Mouse (Mus musculus): ENCODE data around the gene Gm49388. TPM values are rescaled to one million over a fixed set of nuclear protein-coding genes. Genes with fewer than 3 reads are reported as not detected.

The Gm49388 gene
- polyA plus RNA-seq, 1 experiment, result not detected

DNA sequence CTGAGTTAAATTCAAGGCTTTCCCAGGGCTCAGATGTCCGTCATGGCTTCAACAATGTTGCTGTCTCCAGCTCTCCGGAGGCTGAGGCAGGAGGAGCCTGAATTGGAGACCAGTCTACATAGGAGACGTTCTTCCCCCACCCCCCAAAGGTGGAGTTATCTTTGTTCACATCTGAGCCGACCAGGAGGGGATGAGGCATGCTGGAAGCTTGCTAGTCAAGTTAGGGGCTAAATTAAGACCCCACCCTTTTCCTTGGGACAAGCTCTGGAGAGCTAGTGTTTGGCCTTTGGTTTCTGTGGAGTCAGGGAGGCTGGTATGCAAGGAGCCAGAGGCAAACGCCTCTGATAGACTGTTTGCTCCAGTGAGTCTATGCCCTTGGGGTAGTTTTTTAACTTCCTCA, 32.2 kb upstream of the Gm49388 start:
- peak overlapping the region; percentile 5; the same call in 1 of the 2 replicates for H3K4me3 ChIP-seq (ENCODE audit: low read depth, low read length)
- TF ChIP-seq CTCF (IDR thresholded peaks at IDR 0.05; ENCODE audit: low read depth, low read length), result no peak
- 0 out of 2 replicates have a peak, but pooled peaks have one; percentile 56 for TF ChIP-seq EP300 (IDR thresholded peaks at IDR 0.05; ENCODE audit: insufficient read depth, low read depth, low read length)
- no peak for TF ChIP-seq POLR2A (IDR thresholded peaks at IDR 0.05; ENCODE audit: insufficient read depth, low read length)
- H3K4me1 ChIP-seq (ENCODE audit: control insufficient read depth, insufficient read depth, low read length), result peaks cover 5% of the 10 kb centered on the region
- peaks cover 35% of the 10 kb centered on the region for H3K36me3 ChIP-seq (ENCODE audit: control insufficient read depth, insufficient read depth, low read length, poor library complexity, severe bottlenecking)
- peak overlapping the region; percentile 62 for H3K27ac ChIP-seq (ENCODE audit: insufficient read depth, low read length)
- H3K27me3 ChIP-seq (ENCODE audit: control insufficient read depth, insufficient read depth, low read length, poor library complexity, severe bottlenecking), result no peaks in the 10 kb centered on the region
- no peaks in the 10 kb centered on the region for H3K9me3 ChIP-seq (replicated peaks; ENCODE audit: control insufficient read depth, insufficient read depth, low read length, poor library complexity, severe bottlenecking)
- no peak overlapping the region for H3K9ac ChIP-seq (ENCODE audit: low read depth, poor library complexity, severe bottlenecking)

DNA sequence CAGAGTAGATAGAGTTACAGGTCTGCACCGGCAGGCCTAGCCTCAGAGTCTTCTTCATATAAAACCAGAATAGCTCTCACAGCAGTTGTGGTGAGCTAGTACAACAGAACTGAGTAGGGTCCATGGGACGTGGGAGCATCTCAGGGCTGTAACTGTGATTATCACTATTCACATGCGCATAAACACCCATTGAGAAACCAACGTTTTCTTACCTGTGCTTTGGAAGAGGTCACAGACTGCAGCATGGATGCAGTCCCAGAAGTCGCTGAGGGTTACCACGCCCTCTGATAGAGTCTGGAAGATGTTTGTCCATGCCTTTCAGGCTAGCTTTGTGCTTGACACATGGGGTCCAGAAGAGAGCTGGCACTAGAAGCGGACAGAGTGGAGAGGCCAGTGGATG, 31.7 kb upstream of the Gm49388 start:
- Histone ChIP-seq H3K4me3 (ENCODE audit: low read depth, low read length) (no peak overlapping the region), H3K9ac (ENCODE audit: low read depth, poor library complexity, severe bottlenecking) (no peak overlapping the region), H3K27ac (ENCODE audit: insufficient read depth, low read length) (peak overlapping the region; percentile 24; the same call in 1 of the 2 replicates), H3K27me3 (ENCODE audit: control insufficient read depth, insufficient read depth, low read length, poor library complexity, severe bottlenecking) (no peaks in the 10 kb centered on the region), H3K4me1 (ENCODE audit: control insufficient read depth, insufficient read depth, low read length) (peaks cover 5% of the 10 kb centered on the region), H3K36me3 (ENCODE audit: control insufficient read depth, insufficient read depth, low read length, poor library complexity, severe bottlenecking) (peaks cover 36% of the 10 kb centered on the region), H3K9me3 (replicated peaks; ENCODE audit: control insufficient read depth, insufficient read depth, low read length, poor library complexity, severe bottlenecking) (no peaks in the 10 kb centered on the region)
- no peak for TF ChIP-seq CTCF (IDR thresholded peaks at IDR 0.05; ENCODE audit: low read depth, low read length)
- TF ChIP-seq EP300 (IDR thresholded peaks at IDR 0.05; ENCODE audit: insufficient read depth, low read depth, low read length), result no peak
- no peak for TF ChIP-seq POLR2A (IDR thresholded peaks at IDR 0.05; ENCODE audit: insufficient read depth, low read length)

DNA sequence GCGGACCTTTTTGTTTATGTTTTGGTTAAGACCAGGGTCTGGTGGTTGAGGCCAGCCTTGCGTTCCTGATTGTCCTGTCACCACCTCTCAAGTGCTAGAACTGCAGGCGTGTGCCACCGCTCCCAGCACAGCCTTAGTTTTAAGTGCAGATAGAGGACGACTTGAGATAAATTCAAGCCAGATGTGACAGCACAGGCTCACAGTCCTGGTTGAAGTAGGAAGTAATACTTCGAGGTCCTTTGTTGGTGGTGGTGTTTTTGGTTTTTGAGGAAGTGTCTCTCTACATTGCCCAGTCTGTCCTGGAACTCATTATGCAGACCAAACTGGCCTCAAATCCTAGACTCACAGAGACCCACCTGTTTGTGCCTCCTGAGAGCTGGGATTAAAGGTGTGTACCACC, 25.7 kb upstream of the Gm49388 start:
- H3K27ac ChIP-seq (ENCODE audit: insufficient read depth, low read length), result no peak overlapping the region
- H3K9me3 ChIP-seq (replicated peaks; ENCODE audit: control insufficient read depth, insufficient read depth, low read length, poor library complexity, severe bottlenecking), result no peaks in the 10 kb centered on the region
- H3K4me1 ChIP-seq (ENCODE audit: control insufficient read depth, insufficient read depth, low read length), result no peaks in the 10 kb centered on the region
- TF ChIP-seq POLR2A (IDR thresholded peaks at IDR 0.05; ENCODE audit: insufficient read depth, low read length) (no peak), CTCF (IDR thresholded peaks at IDR 0.05; ENCODE audit: low read depth, low read length) (no peak), EP300 (IDR thresholded peaks at IDR 0.05; ENCODE audit: insufficient read depth, low read depth, low read length) (no peak)
- no peaks in the 10 kb centered on the region for H3K27me3 ChIP-seq (ENCODE audit: control insufficient read depth, insufficient read depth, low read length, poor library complexity, severe bottlenecking)
- H3K9ac ChIP-seq (ENCODE audit: low read depth, poor library complexity, severe bottlenecking), result no peak overlapping the region
- no peak overlapping the region for H3K4me3 ChIP-seq (ENCODE audit: low read depth, low read length)
- peaks cover 24% of the 10 kb centered on the region for H3K36me3 ChIP-seq (ENCODE audit: control insufficient read depth, insufficient read depth, low read length, poor library complexity, severe bottlenecking)

DNA sequence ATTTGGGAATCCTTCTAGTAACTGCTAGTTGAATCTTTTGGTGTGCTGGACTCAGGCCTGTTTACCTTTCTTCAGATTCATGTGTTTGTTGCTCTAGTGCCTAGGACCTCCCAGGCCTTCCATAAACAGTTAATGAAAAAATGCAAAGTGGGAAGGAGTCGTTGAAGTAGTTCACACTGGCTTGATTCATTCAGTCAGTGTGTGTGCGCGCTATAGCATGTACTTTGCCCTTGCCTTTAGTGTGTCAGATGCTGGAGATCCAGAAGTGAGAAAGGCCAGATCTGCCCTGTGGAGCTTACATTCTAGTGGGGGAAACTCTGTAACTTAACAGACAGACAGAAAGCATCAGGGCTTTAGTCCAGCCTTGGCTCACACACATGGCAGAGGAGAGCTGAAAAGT, 24.9 kb upstream of the Gm49388 start:
- H3K4me3 ChIP-seq (ENCODE audit: low read depth, low read length), result no peak overlapping the region
- H3K9me3 ChIP-seq (replicated peaks; ENCODE audit: control insufficient read depth, insufficient read depth, low read length, poor library complexity, severe bottlenecking), result no peaks in the 10 kb centered on the region
- H3K27me3 ChIP-seq (ENCODE audit: control insufficient read depth, insufficient read depth, low read length, poor library complexity, severe bottlenecking), result no peaks in the 10 kb centered on the region
- H3K9ac ChIP-seq (ENCODE audit: low read depth, poor library complexity, severe bottlenecking), result no peak overlapping the region
- H3K27ac ChIP-seq (ENCODE audit: insufficient read depth, low read length), result no peak overlapping the region
- no peak for TF ChIP-seq CTCF (IDR thresholded peaks at IDR 0.05; ENCODE audit: low read depth, low read length)
- no peak for TF ChIP-seq POLR2A (IDR thresholded peaks at IDR 0.05; ENCODE audit: insufficient read depth, low read length)
- no peak for TF ChIP-seq EP300 (IDR thresholded peaks at IDR 0.05; ENCODE audit: insufficient read depth, low read depth, low read length)
- H3K4me1 ChIP-seq (ENCODE audit: control insufficient read depth, insufficient read depth, low read length), result no peaks in the 10 kb centered on the region
- peaks cover 27% of the 10 kb centered on the region for H3K36me3 ChIP-seq (ENCODE audit: control insufficient read depth, insufficient read depth, low read length, poor library complexity, severe bottlenecking)

DNA sequence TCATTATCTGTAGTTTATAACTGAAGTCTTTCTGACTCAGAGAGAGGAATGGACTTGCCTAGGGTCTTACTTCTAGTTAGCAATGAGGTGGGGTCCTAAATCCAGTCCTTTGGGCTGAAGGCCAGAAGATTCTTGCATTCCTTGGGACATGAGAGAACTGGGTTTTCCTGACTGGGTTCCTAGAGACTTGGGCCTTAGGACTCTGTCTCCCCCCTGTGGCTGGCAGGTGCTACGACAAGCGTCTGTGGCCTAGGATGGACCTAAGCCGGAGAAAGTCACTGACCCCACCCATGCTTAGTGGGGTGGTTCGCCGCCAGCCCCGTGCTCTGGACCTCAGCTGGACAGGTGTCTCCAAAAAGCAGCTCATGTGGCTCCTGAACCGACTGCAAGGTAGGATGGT, 24.4 kb upstream of the Gm49388 start:
- Histone ChIP-seq H3K4me1 (ENCODE audit: control insufficient read depth, insufficient read depth, low read length) (no peaks in the 10 kb centered on the region), H3K27ac (ENCODE audit: insufficient read depth, low read length) (no peak overlapping the region), H3K4me3 (ENCODE audit: low read depth, low read length) (no peak overlapping the region), H3K27me3 (ENCODE audit: control insufficient read depth, insufficient read depth, low read length, poor library complexity, severe bottlenecking) (no peaks in the 10 kb centered on the region), H3K9me3 (replicated peaks; ENCODE audit: control insufficient read depth, insufficient read depth, low read length, poor library complexity, severe bottlenecking) (no peaks in the 10 kb centered on the region), H3K9ac (ENCODE audit: low read depth, poor library complexity, severe bottlenecking) (no peak overlapping the region), H3K36me3 (ENCODE audit: control insufficient read depth, insufficient read depth, low read length, poor library complexity, severe bottlenecking) (peaks cover 26% of the 10 kb centered on the region)
- no peak for TF ChIP-seq POLR2A (IDR thresholded peaks at IDR 0.05; ENCODE audit: insufficient read depth, low read length)
- TF ChIP-seq EP300 (IDR thresholded peaks at IDR 0.05; ENCODE audit: insufficient read depth, low read depth, low read length), result no peak
- TF ChIP-seq CTCF (IDR thresholded peaks at IDR 0.05; ENCODE audit: low read depth, low read length), result peak; percentile 95

DNA sequence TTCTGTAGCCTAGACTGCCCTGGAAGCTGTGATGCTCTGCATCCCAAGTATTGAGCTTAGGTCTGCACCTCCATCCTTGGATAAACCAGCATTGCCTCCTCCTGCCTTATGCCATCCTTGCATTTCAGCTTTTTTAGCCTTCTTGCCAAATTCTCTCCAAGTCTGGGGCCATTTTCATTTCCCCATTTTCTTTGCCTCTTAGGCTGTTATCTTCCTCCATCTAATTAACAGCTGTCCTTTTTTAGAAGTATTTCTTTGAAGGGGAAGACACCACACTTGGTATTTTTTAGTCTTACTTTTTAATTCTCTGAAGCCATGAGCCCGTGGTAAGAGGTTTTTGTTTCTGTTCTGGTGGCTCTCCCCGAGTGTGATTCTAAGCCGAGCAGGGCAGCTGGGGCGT, 21.8 kb upstream of the Gm49388 start:
- Histone ChIP-seq H3K27me3 (ENCODE audit: control insufficient read depth, insufficient read depth, low read length, poor library complexity, severe bottlenecking) (no peaks in the 10 kb centered on the region), H3K4me3 (ENCODE audit: low read depth, low read length) (no peak overlapping the region), H3K27ac (ENCODE audit: insufficient read depth, low read length) (no peak overlapping the region), H3K36me3 (ENCODE audit: control insufficient read depth, insufficient read depth, low read length, poor library complexity, severe bottlenecking) (peaks cover 21% of the 10 kb centered on the region), H3K9me3 (replicated peaks; ENCODE audit: control insufficient read depth, insufficient read depth, low read length, poor library complexity, severe bottlenecking) (no peaks in the 10 kb centered on the region), H3K9ac (ENCODE audit: low read depth, poor library complexity, severe bottlenecking) (no peak overlapping the region), H3K4me1 (ENCODE audit: control insufficient read depth, insufficient read depth, low read length) (no peaks in the 10 kb centered on the region)
- TF ChIP-seq EP300 (IDR thresholded peaks at IDR 0.05; ENCODE audit: insufficient read depth, low read depth, low read length) (no peak), CTCF (IDR thresholded peaks at IDR 0.05; ENCODE audit: low read depth, low read length) (no peak), POLR2A (IDR thresholded peaks at IDR 0.05; ENCODE audit: insufficient read depth, low read length) (no peak)
